Comparison of ENCODE assay signal across 8 mouse cellular contexts in the genomic region with DNA sequence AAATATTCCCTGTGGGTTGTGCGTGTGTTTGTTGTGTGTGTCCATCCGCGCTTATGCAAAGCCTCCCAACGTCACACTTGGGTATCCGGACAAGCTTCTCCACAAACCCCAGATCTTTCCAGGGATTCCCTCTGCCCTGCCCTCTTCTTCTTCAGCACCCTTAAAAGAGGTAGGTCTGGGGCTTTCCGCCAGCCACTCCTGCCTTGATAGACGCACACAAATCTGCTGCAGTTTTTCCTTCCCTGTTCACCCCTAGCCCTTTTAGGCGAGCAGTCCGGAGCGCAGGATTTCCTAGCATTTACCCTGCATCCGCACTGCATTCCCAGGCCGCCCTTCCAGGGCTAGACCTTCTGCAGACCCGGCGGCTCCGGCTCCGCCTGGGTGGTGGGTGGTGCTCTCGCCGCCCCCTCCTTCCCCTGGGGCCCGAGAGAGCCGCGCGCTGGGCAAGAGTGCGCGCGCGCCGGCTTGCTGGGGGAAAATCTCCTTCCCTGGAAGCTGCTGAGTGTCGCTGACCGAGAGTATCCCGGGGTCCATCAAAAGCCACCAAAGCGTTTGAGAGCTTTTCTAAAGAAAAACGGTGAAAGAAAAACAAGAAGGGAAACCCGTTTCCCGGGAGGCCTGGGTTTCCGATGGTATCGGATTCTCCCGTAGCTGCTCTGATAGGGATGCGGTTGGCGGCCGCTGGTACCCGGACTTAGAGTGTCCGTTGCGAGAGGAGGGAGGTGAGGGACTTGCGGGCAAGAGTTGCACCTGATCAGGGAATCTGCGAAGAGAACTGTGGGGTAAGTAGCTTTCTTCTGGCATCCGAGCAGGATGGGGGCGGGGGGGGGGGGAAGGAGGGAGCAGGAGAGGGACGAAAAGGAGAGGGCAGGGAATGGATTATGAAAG. TPM values are rescaled to one million over a fixed set of nuclear protein-coding genes. Genes with fewer than 3 reads are reported as not detected.
DNase-seq lines count a peak whose midpoint lies in the region; ATAC-seq and TF ChIP-seq lines count a peak whose summit lies in the region.

Car10 (plus strand) TSS at position 88 of the 888 bp plus-strand sequence.

- peak; percentile 51 to 66 for DNase-seq in left cerebral cortex, adult 18-20 months (ENCODE audit: low spot score in 2 of 2)
- DNase-seq in left cerebral cortex, adult 11 months (ENCODE audit: low spot score) = no peak
- DNase-seq in urinary bladder, postnatal 25 days (ENCODE audit: low spot score) = no peak

- peak within 1 kb of the TSS; percentile 91 for H3K4me3 ChIP-seq in cortical plate, adult 2 months (ENCODE audit: insufficient read depth, low read length)
- H3K4me3 ChIP-seq in hindbrain, embryonic 12.5 days = peak within 1 kb of the TSS; percentile 55
- H3K4me3 ChIP-seq in limb, embryonic 15.5 days = peak within 1 kb of the TSS; percentile 38
- peak within 1 kb of the TSS; percentile 41 for H3K4me3 ChIP-seq in stomach, embryonic 14.5 days (ENCODE audit: low read depth, low read length)

- H3K27ac ChIP-seq in cortical plate, adult 2 months (ENCODE audit: insufficient read depth, low read length) = peak within 1 kb of the TSS; percentile 61
- H3K27ac ChIP-seq in hindbrain, embryonic 12.5 days = peak within 1 kb of the TSS; percentile 64
- no peak within 1 kb of the TSS for H3K27ac ChIP-seq in limb, embryonic 15.5 days
- no peak within 1 kb of the TSS for H3K27ac ChIP-seq in stomach, embryonic 14.5 days (ENCODE audit: low read length)

- peak; percentile 30; the same call in 1 of the 2 replicates for TF ChIP-seq POLR2A in cortical plate, adult 2 months (IDR thresholded peaks at IDR 0.05; ENCODE audit: extremely low read depth, insufficient read depth, low read length)

- under 1% methylated on average over 46 of the region's 48 CpGs for WGBS in hindbrain, embryonic 12.5 days
- WGBS in limb, embryonic 15.5 days = under 1% methylated on average over 45 of the region's 48 CpGs
- under 1% methylated on average over 46 of the region's 48 CpGs for WGBS in stomach, embryonic 14.5 days

- H3K4me2 ChIP-seq in hindbrain, embryonic 12.5 days (replicated peaks) = peak within 1 kb of the TSS; percentile 96
- peak within 1 kb of the TSS; percentile 71 for H3K4me2 ChIP-seq in limb, embryonic 15.5 days
- peak within 1 kb of the TSS; percentile 74 for H3K4me2 ChIP-seq in stomach, embryonic 14.5 days (replicated peaks; ENCODE audit: low read depth, low read length)

- H3K9me3 ChIP-seq in hindbrain, embryonic 12.5 days (replicated peaks) = no peaks in the 10 kb centered on the region
- no peaks in the 10 kb centered on the region for H3K9me3 ChIP-seq in limb, embryonic 15.5 days
- H3K9me3 ChIP-seq in stomach, embryonic 14.5 days (ENCODE audit: control insufficient read depth, low read depth, low read length) = no peaks in the 10 kb centered on the region

- TF ChIP-seq CTCF in cortical plate, adult 2 months (IDR thresholded peaks at IDR 0.05; ENCODE audit: extremely low read depth, insufficient read depth, low read length) = no peak

- ATAC-seq in hindbrain, embryonic 12.5 days (ENCODE audit: low FRiP score) = peak; percentile 44
- no peak for ATAC-seq in limb, embryonic 15.5 days (ENCODE audit: insufficient number of reproducible peaks, low FRiP score, low TSS enrichment, low read depth)
- ATAC-seq in stomach, embryonic 14.5 days (ENCODE audit: insufficient number of reproducible peaks, insufficient read depth, low FRiP score, low read depth) = no peak
- ATAC-seq in inflammation-experienced regulatory T-cells, adult 6 months = no peak

- H3K9ac ChIP-seq in hindbrain, embryonic 12.5 days = peak within 1 kb of the TSS; percentile 62
- no peak within 1 kb of the TSS for H3K9ac ChIP-seq in limb, embryonic 15.5 days
- H3K9ac ChIP-seq in stomach, embryonic 14.5 days (replicated peaks; ENCODE audit: low read depth, low read length) = no peak within 1 kb of the TSS

- H3K4me1 ChIP-seq in cortical plate, adult 2 months (ENCODE audit: control insufficient read depth, insufficient read depth, low read length) = no peaks in the 10 kb centered on the region
- H3K4me1 ChIP-seq in hindbrain, embryonic 12.5 days = peaks cover 25% of the 10 kb centered on the region
- peaks cover 20% of the 10 kb centered on the region for H3K4me1 ChIP-seq in limb, embryonic 15.5 days
- peaks cover 6% of the 10 kb centered on the region; the same call in 1 of the 2 replicates for H3K4me1 ChIP-seq in stomach, embryonic 14.5 days (ENCODE audit: control insufficient read depth, insufficient read depth, low read length)

- no peaks in the 10 kb centered on the region for H3K36me3 ChIP-seq in hindbrain, embryonic 12.5 days
- no peaks in the 10 kb centered on the region for H3K36me3 ChIP-seq in limb, embryonic 15.5 days
- H3K36me3 ChIP-seq in stomach, embryonic 14.5 days (ENCODE audit: control insufficient read depth, insufficient read depth, low read length) = no peaks in the 10 kb centered on the region

- peaks cover 57% of the 10 kb centered on the region for H3K27me3 ChIP-seq in hindbrain, embryonic 12.5 days
- peaks cover 61% of the 10 kb centered on the region for H3K27me3 ChIP-seq in limb, embryonic 15.5 days
- H3K27me3 ChIP-seq in stomach, embryonic 14.5 days (ENCODE audit: control insufficient read depth, insufficient read depth, low read length) = peaks cover 32% of the 10 kb centered on the region

RNA-seq across cellular contexts. Expression of gene Car10, which starts in this region (rescaled TPM):
- total RNA-seq in left cerebral cortex, adult 18-20 months (2021) = 100 to 1,000 TPM; 138 to 154 TPM
- polyA plus RNA-seq in cortical plate, adult 2 months (2012; rRNA removed) = 86.1 and 88.0 TPM in 2 replicates
- 10.6 and 13.6 TPM in 2 replicates for polyA plus RNA-seq in hindbrain, embryonic 12.5 days (2016; fragmentation: Nextera tagmentation; extraction: Ambion mirVana)
- polyA plus RNA-seq in limb, embryonic 15.5 days (2015; fragmentation: Nextera tagmentation; extraction: Ambion mirVana) = 0.84 and 1.2 TPM in 2 replicates
- polyA plus RNA-seq in stomach, embryonic 14.5 days (2014; fragmentation: Nextera tagmentation; extraction: Ambion mirVana) = 0.29 and 0.49 TPM in 2 replicates
- polyA plus RNA-seq in inflammation-experienced regulatory T-cells, adult 6 months (2017; shearing (Covaris generic)) = under 1 TPM in 2 of 3 experiments, not detected in 1; 0.16 to 0.17 TPM

Comparison
In these comparisons a context has a peak if more than half of its experiments do, and no peak if none do; other contexts are left out.
1. DNase-seq: peak in left cerebral cortex, adult 18-20 months (2 of 2); none in left cerebral cortex, adult 11 months (single experiment) and urinary bladder, postnatal 25 days (single experiment).
2. H3K27ac ChIP-seq: peak in cortical plate, adult 2 months (single experiment) and hindbrain, embryonic 12.5 days (single experiment); none in limb, embryonic 15.5 days (single experiment) and stomach, embryonic 14.5 days (single experiment).
3. H3K4me3 ChIP-seq: peak in every context shown above with its lines; median percentile 91 in cortical plate, adult 2 months; 55 in hindbrain, embryonic 12.5 days; 41 in stomach, embryonic 14.5 days; 38 in limb, embryonic 15.5 days.
4. Peak in every context shown above with its lines, with median percentiles within 50 percentile points of each other: H3K4me2 ChIP-seq.